Mouse (Mus musculus) layer of hippocampus, adult 11-12 months (tissue): Measurements from ENCODE around the gene Rnase9.
"Not testable (repeated sequence)": the region's sequence is repeated elsewhere in the genome, so short reads cannot be mapped to it uniquely, and the experiment has no call there.

Experiments
- DNase-seq: peaks from one replicate; pipeline ENCODE4 v3.0.0; 2022; ENCODE audit warnings: low spot score

Rnase9 gene

GRCm38 (mm10) chr14:51050063-51050462, 8.4 kb upstream of the Rnase9 start, which contains the start of gene Rnase11:
Gene Rnase11 (minus strand): TSS chr14:51050163.
- no peak for DNase-seq

- no peak for DNase-seq
Observed at GRCm38 (mm10) chr14:51047846-51048245, 6.2 kb upstream of the Rnase9 start.

GRCm38 (mm10) chr14:51036214-51036613, 5.5 kb downstream of the Rnase9 start:
- DNase-seq = no peak

GRCm38 (mm10) chr14:51035206-51035605, 6.5 kb downstream of the Rnase9 start:
- DNase-seq = no peak

DNA sequence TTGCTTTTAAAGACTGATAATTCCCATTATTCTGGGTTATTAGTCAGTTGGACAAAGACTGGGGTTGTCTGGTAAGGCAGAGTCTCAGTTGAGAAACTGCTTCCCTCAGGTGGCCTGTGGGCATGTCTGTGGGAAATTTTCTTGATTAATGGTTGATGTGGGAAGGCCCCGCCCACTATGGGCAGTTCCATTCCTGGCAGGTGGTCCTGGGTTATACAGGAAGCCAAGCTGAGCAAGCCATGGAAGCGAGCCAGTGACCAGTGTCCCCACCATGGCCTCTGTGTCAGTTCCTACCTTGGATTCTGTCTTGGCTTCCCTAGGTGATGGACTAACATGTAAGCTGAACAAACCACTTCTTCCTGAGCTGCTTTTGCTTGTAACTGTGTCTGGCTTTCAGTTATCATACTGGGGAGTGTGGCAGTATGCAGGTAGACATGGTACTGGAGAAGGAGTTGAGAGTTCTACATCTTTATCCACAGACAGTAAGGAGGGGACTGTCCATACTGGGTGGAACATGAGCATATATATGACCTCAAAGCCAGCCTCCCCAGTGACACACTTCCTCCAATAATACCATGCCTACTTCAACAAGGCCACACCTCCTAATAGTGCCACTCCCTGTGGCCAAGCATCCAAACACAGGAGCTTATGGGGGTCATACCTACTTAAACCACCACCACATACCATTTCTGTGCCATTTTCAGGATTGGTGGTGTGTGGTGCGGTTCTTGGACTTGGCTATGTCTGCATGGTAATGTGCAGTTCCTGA, 14.1 kb downstream of the Rnase9 start:
- DNase-seq = no peak

DNA sequence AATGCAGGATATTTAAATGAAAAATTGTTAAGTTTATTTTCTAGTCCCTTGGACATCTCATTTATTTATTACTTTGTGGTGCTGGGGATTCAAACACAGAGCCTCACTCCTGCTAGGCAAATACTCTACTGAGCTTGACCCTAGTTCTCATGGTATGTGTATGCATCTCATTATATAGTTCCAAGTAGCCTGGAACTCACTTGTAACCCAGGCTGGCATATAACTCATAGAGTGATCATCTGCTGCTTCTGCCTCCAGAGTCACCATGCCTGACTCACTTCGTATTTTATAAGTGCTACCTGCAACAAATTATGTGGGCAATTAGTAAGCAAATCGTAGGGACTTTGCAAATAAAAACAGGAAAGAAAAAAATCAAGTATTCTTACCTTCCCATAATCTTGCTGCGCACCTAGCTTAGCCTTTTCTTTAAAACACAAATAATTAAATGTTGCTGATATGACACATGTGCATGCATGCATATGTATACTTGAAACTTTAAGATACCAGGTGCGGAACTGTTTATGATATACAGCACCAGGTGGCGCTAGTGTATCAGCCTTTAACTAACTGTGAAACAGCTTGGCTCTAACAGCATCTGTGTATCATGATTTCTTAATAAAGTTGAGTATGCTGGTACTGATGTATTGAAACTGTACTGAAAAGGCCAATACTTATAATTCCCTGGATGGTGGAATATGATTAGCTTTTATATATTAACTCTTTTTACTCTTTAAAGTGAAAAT, 15.1 kb downstream of the Rnase9 start:
- DNase-seq = peak; percentile 79

- DNase-seq = no peak
Observed at GRCm38 (mm10) chr14:51024820-51025219, 16.8 kb downstream of the Rnase9 start.

GRCm38 (mm10) chr14:51023457-51023856, 18.2 kb downstream of the Rnase9 start:
- DNase-seq = no peak

DNA sequence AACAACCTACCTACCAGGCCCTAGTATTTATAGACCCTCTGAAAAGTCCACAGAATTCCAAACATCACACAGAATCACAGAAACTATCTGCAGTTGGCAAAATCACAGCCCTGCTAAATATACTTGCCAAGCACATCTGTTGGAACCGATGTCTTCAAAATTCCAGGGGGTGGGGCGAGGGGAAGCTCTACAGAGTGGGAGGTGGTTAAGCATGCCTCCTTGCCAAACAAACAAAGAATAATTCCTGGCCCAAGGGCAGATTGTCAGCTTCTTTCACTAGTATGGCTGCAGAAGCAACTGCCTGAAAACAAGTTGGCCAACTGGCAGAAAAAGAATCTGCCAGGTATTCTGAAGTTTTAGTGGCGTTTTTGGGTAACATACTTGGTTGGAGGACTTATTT, 24.4 kb downstream of the Rnase9 start:
- DNase-seq = no peak

GRCm38 (mm10) chr14:51015780-51016179, 25.9 kb downstream of the Rnase9 start:
- no peak for DNase-seq

- not testable (repeated sequence) for DNase-seq
Observed at GRCm38 (mm10) chr14:51014724-51015123, 26.9 kb downstream of the Rnase9 start.

GRCm38 (mm10) chr14:51009572-51009971, 32.1 kb downstream of the Rnase9 start:
- DNase-seq = no peak

DNA sequence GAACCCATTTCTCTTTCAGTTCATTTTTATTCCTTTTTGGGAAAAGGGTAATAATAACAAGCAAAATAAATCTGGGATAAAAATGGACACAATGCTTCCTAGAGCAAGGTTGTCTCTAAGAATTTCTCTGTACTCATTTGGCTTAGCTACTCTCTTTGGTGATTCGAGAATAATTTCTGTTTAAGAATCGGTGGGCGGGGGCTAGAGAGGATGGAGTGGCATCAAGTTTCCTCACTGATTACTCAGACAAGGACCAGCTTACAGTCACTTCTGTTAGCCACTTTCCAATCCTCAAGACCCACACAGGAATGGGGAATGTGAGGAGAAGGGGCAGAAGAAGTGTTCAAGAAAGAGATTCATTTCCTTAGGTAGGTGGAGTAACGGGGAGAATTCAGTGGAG, 32.9 kb downstream of the Rnase9 start:
- no peak for DNase-seq

DNA sequence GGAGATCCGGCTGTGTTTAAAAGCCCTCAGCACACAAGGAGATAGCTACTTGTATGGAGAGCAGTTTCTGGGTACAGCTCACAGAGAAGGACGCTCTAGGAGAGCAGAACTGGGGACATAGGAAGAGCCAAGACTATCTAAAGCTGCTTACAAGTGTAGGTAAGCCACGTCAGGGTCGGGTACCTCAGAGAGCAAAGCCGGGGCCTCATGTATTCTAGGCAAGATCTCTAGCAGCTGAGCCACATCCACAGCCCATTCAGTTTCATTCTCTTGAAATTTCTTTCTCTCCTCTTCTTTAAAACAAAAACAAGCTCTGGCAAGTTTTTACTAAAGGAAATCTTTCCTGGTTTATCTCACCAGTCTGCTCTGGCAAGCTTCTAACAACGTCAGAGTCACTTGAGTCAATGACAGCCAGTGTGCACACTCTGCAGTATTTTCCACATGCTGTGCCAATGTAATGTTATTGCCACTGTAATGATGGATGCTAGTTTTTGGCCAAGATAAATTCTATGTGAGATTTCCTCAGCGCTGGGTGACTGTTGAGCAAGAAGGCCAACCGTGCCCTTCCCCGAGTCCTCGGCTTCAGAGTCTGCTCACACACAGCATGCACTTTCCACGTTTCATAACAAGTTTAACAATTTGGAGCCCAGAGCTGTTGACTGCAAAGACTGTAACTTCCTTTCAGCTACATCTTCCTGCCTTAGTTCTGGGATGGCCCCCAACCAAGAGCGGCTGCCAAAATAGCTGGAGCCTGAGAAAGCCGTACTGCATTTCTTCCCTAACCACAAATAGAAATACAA, 33.6 kb downstream of the Rnase9 start:
- DNase-seq = peak; percentile 37

GRCm38 (mm10) chr14:51007152-51007801, 34.4 kb downstream of the Rnase9 start, which contains the start of gene Rnase10:
Gene Rnase10 (plus strand): TSS chr14:51007751.
- no peak for DNase-seq

DNA sequence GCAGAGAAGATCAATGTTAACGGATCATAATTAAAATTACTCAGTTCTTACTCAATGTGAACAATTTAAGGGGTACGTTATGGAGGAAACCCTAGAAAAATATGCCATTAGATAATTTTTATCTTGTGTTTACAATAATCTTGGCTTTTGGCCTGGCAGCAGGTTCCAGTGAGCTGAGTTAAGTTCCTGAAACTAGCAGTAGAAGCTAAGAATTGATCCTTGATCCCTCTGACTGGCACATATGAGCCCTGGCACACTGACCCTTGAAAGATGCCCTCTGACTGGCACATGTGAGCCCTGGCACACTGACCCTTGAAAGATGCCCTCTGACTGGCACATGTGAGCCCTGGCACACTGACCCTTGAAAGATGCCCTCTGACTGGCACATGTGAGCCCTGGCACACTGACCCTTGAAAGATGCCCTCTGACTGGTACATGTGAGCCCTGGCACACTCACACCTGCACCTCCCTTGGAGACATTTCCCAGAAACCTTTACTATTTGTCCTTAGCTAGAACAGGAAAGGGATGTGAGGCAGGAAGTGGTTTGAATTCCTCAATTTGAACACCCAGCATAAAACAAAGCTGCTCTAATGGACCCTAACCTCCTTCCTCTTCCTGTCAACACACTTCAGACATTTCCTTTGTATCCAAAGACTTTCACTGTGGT, 43.5 kb downstream of the Rnase9 start:
- no peak for DNase-seq

- DNase-seq = peak; percentile 9
Observed at GRCm38 (mm10) chr14:50997088-50997487, 44.6 kb downstream of the Rnase9 start.

GRCm38 (mm10) chr14:50991037-50991436, 50.6 kb downstream of the Rnase9 start:
- no peak for DNase-seq
